Mouse (Mus musculus): ENCODE data around the gene Mlh1. TPM values are rescaled to one million over a fixed set of nuclear protein-coding genes. Genes with fewer than 3 reads are reported as not detected.
A peak's percentile ranks its signal among the peaks of the same experiment; 100 is the strongest.

Mlh1 gene
- total RNA-seq, 2 experiments from 2014 or later = 5.1 to 6.4 TPM

DNA sequence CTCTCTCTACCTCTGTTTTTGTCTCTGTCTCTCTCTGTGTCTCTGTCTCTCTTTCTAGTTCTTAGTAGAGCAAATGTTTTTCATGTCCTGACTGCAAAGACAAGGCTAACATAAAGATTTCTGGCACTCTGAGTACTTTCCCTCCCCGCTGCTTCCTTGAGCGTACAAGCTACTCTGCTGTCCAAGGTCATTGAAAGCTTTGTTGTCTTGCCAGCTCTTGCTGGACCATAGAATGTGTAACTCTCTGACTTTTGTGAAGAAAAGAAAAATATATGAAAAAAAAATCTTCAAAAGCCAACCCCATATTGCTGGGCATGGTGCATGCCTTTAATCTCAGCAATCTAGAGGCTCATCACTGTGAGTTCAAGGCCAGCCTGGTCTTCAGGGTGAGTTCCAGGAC is 27.0 kb upstream of the Mlh1 start:
- no peak for DNase-seq

DNA sequence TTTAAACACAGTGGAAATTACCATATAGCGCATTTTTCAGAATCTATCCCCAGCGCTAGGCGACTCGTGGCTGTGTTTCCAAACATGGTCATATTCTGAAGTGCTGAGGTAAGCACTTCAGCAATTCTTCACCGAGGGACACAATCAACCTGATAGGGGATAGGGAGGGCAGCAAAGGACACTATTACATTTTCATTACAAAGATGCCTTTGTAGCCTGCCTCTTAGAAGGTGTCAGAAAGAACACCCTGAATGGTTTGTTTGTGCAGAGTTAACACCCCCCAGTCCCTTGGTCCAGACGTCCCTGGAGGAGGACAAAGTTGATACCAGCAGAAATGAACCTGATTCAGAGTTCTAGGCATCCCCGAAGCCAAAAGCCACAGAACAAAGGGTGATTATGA is 24.8 kb upstream of the Mlh1 start:
- no peak for TF ChIP-seq CTCF (IDR thresholded peaks at IDR 0.05)
- no peak for DNase-seq
- no peak overlapping the region for H3K4me3 ChIP-seq
- intact Hi-C loops (cut with DNase I) = no loop called here
- H3K27ac ChIP-seq = no peak overlapping the region

More for the DNA sequence above, 27.0 kb upstream of the Mlh1 start:
- Histone ChIP-seq H3K27ac (no peak overlapping the region), H3K4me3 (no peak overlapping the region)
- TF ChIP-seq CTCF (IDR thresholded peaks at IDR 0.05) = no peak
- intact Hi-C loops (cut with DNase I) = no loop called here

DNA sequence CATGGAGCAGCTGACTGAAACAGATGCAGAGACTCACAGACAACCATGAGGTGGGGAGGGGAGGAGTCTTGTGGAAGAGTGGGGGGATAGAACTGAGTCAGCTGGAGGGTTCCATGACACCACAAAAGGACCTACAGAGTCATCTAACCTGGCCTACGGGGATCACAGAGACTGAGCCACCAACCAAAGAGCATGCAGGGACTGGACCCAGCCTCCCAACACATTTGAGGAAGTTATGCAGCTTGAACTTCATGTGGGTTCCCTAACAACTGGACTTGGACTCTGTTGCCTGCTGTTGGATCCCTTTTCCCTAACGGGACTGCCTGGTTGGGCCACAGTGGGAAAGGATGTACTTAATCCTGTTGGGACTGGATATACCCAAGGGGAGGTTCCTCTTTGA is 23.7 kb upstream of the Mlh1 start:
- H3K4me3 ChIP-seq = no peak overlapping the region
- TF ChIP-seq CTCF (IDR thresholded peaks at IDR 0.05) = no peak
- no peak overlapping the region for H3K27ac ChIP-seq
- intact Hi-C loops (cut with DNase I) = no loop called here
- no peak for DNase-seq

DNA sequence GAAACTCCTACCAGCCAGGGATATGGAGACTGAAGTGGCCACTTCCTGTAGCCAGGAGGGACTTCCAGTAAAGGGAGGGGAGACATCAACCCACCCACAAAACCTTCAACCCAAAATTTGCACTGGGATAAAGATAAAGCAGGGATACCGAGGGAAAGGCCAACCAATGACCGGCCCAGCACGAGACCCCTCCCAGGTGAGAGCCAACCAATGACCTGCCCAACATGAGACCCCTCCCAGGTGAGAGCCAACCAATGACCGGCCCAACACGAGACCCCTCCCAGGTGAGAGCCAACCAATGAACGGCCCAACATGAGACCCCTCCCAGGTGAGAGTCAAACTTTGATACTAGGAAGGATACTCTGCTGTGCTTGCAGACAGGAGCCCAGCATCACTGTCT is 23.3 kb upstream of the Mlh1 start:
- no peak for DNase-seq
- H3K4me3 ChIP-seq = no peak overlapping the region
- H3K27ac ChIP-seq = no peak overlapping the region
- no peak for TF ChIP-seq CTCF (IDR thresholded peaks at IDR 0.05)
- intact Hi-C loops (cut with DNase I) = no loop called here

DNA sequence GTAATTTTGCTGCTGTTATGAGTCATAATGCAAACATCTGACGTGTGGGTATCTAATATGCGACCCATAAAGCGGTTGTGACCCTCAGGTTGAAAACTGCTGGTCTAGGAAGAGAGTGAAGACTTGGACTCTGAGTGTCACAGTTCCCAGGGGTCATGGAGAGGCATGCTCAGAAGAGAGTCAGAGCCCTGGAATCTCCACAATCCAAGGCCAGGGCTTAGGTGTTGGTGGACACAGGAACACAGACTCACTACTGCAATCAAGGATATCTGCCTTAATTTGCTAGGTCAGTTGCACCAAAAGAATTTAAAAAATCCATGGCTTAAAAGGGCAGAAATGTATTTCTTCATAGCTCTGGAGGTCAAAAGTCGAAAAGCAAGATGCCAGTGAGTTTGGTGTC is 21.6 kb upstream of the Mlh1 start:
- intact Hi-C loops (cut with DNase I) = no loop called here
- no peak overlapping the region for H3K4me3 ChIP-seq

DNA sequence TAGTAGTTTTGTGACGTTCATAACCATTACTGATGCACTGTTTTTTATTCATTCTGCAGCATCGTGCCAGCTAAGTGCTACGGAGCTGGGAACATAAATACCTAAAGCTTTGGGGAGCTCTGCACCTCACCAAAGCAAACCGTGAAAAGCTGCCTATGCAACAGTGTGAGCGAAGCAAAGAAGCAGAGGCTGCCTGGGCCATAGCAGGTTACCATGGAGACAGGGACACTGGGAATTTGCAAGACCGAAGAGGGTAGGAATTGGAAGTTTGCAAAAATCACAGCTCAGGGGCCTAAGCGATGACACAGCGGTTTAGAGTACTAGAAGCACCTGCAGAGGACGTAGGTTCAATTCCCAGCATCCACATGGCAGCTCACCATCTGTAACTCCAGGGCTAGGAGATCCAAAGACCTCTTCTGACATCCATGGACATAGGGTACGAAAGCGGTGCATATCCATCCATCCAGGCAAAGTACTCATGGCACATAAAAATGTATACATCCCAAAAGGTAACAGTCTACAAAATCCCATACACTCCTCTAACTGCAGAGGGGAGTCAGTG is 19.0 kb upstream of the Mlh1 start:
- intact Hi-C loops (cut with DNase I) = no loop called here
- TF ChIP-seq CTCF (IDR thresholded peaks at IDR 0.05) = no peak
- DNase-seq = no peak
- Histone ChIP-seq H3K27ac (no peak overlapping the region), H3K4me3 (no peak overlapping the region)

More for the DNA sequence above, 21.6 kb upstream of the Mlh1 start:
- no peak for DNase-seq
- no peak overlapping the region for H3K27ac ChIP-seq
- TF ChIP-seq CTCF (IDR thresholded peaks at IDR 0.05) = no peak

DNA sequence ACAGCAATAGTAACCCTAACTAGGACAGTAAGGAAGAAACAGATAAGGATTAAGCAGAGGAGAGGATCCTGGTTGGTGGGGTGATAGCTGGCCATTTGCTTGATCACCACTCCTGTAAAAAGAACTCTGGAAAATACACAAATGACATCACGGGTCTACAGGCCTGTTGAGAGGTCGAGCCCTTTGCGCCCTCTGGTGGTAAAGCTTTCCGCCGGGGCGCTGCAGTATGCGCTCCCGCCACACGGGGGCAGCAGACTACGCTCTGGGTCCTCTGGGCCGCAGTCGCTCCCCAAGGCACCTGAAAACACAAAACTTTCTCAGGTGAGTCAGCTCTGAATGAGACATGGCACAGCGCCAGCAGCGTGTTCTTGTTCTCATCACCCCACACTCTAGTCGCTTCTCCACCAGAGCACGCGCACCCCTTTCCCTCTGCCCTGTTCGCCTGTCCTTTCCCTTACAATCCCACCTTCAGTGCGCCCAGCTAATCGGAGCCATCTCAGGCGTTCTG is 18.3 kb upstream of the Mlh1 start:
- no peak for TF ChIP-seq CTCF (IDR thresholded peaks at IDR 0.05)
- H3K27ac ChIP-seq = peak overlapping the region; percentile 66
- H3K4me3 ChIP-seq = peak overlapping the region; percentile 36

DNA sequence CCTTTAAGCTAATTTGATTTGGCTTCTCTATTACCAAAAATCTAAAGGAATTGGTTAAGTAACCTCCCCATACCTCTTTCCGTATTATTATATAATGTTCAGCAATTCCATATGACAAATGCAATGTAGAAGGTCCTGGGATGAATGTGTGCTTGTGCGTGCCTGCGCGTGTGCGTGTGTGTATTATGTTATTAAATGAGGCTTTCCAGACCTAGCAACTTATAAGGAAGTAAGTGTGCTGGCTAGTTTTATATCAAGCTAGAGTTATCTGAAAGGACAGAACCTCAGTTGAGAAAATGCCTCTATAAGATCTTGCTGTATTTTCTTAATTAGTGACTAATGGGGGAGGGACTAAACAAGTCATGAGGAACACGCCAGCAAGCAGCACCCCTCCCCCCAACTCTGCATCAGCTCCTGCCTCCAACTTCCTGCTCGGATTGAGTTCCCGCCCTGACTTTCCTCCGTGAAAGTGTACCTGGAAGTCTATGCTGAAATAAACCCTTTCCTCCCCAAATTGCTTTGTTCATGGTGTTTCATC is 17.8 kb upstream of the Mlh1 start:
- peak; percentile 25 for DNase-seq
- TF ChIP-seq CTCF (IDR thresholded peaks at IDR 0.05) = no peak
- Histone ChIP-seq H3K27ac (peak overlapping the region; percentile 66), H3K4me3 (peak overlapping the region; percentile 36)
- intact Hi-C loops (cut with DNase I) = no loop called here

More for the DNA sequence above, 18.3 kb upstream of the Mlh1 start:
- intact Hi-C loops (cut with DNase I) = no loop called here
- peak; percentile 85 for DNase-seq

DNA sequence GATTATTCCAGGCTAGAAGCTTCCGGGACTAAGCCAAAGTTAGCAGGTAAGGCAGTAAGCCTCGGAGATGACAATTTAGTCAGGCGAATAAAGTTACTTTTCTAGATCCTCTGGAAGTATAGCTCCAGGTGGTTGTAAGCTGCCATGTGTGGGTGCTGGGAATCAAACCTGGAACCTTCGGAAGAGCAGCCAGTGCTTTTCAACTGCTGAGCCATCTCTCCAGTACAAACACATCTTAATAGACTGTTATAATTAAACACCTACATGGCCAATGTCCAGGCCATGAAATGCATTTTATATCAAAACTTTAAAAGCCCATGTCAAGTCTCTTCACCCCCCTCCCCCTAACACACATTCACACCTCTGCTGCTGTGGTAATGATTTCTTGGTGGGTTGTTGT is 16.4 kb upstream of the Mlh1 start:
- Histone ChIP-seq H3K27ac (no peak overlapping the region), H3K4me3 (no peak overlapping the region)
- no peak for TF ChIP-seq CTCF (IDR thresholded peaks at IDR 0.05)
- no peak for DNase-seq
- intact Hi-C loops (cut with DNase I) = no loop called here

DNA sequence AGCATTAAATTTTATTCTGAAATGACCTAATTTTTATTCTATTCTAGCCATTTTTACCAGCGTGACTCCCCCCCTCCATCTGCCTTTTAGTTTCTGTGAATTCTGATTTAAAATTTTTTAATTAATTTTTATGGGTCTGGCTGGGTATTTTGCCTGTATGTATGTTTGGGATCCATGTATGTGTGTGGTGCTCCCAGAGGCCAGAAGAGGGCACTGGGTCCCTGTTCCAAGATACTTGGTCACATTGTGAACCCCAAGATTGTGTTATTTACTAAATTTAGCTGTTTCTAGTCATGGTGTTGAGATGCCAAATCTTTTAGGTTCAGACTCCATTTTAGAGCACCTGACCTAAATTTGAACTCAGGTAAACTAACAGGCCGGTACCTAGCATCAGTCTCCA is 14.9 kb upstream of the Mlh1 start:
- TF ChIP-seq CTCF (IDR thresholded peaks at IDR 0.05) = no peak
- intact Hi-C loops (cut with DNase I) = no loop called here
- no peak overlapping the region for H3K27ac ChIP-seq
- no peak for DNase-seq
- H3K4me3 ChIP-seq = no peak overlapping the region

DNA sequence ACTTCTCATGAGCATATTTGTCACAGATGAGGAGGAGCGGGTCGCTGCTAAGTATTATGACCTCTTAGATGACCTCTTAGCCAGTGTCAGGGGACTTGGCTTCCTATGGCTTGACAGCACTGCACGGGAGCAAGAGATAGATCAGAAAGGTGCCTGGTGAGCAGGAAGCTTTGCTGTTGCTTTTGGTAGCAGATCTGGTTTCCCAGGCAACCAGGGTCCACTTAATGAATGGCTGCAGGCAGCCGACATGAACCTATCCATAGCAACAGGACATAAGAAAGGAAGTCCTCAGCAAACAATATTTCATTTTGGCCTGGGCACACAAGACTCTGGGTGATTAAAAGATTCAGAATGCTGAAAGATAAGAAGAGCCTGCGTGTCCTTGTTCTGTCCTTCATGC is 14.1 kb upstream of the Mlh1 start:
- Histone ChIP-seq H3K27ac (no peak overlapping the region), H3K4me3 (no peak overlapping the region)
- no peak for DNase-seq
- no peak for TF ChIP-seq CTCF (IDR thresholded peaks at IDR 0.05)
- intact Hi-C loops (cut with DNase I) = no loop called here

DNA sequence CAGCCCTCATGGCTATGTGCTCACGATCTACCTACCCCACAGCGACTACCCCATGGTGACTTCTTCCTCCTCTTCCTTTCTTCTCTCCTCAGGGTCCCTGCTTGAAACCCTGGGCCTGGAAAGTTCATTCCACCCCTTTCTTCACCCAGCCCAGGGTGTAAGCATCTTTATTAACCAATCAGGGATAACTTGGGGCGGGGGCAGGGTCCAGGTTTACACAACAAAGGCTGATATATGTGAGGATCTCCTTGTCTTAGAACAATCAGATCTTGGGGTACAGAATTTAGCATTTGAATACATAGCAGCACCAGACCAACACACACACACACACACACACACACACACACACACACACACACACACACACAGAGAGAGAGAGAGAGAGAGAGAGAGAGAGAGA is 13.5 kb upstream of the Mlh1 start:
- intact Hi-C loops (cut with DNase I) = no loop called here
- no peak for TF ChIP-seq CTCF (IDR thresholded peaks at IDR 0.05)
- Histone ChIP-seq H3K4me3 (no peak overlapping the region), H3K27ac (no peak overlapping the region)
- no peak for DNase-seq

DNA sequence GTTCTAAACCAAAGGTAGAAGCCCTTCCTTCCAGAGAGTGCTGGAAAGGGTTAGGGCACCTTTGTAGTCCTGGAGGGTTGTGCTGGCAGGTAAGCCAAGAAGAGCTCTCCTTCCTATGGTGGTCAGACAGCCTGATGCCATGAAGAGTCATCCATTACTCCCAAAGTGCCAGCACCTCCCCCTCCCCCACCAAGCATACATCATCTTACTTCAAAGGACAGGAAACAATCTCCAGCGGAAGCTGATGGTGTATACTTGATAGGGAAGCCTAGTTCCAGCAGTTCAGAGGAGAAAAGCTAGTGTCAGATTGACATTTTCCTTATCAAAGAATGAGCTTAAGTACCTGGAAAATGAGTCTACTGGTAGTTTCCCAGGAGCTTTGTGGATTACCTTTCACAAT is 3.6 kb upstream of the Mlh1 start:
- intact Hi-C loops (cut with DNase I) = no loop called here
- peak overlapping the region; percentile 88 for H3K4me3 ChIP-seq
- H3K27ac ChIP-seq = peak overlapping the region; percentile 4; the same call in 1 of the 2 replicates
- no peak for DNase-seq
- TF ChIP-seq CTCF (IDR thresholded peaks at IDR 0.05) = no peak

DNA sequence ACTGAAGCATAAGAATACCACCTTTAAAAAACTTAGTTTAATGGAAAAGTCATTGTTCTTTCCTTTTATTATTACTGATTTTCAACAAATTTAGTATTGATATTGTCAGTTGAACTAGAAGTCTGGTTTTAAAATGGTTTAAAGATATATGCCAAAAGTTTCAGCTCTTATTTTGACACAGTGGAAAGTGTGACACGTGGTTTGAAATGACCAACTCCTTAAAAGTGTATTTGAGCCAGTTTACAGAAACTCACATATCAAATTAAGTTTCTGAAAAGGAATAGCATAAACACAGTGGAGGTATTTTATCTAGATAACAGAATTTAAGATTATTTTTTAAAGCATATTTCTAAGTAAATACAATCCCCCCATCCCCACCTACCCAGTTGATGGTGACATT is 2.4 kb upstream of the Mlh1 start:
- DNase-seq = no peak
- intact Hi-C loops (cut with DNase I) = loop anchor here (5.0 kb wide), 1 partner anchor 157 kb away; the partner anchor contains the start of gene Lrrfip2
- TF ChIP-seq CTCF (IDR thresholded peaks at IDR 0.05) = no peak
- H3K27ac ChIP-seq = peak overlapping the region; percentile 99; the same call in 1 of the 2 replicates
- peak overlapping the region; percentile 88 for H3K4me3 ChIP-seq

Data from gastrocnemius, adult 2 months (tissue).